Mouse (Mus musculus) liver, embryonic 14.5 days (tissue): ENCODE results near the gene Taar9.

Experiments
- CTCF ChIP-seq: IDR thresholded peaks from 2 replicates; pipeline ENCODE4 v1.5.1; 2016; ENCODE audit warnings: antibody characterized with exemption, low read depth, control low read depth
- EP300 ChIP-seq: IDR thresholded peaks from 2 replicates; pipeline ENCODE4 v1.6.1; 2016; ENCODE audit warnings: antibody characterized with exemption, low read depth

GRCm38 (mm10) chr10:24080166-24080565, 29.2 kb downstream of the Taar9 start:
- TF ChIP-seq CTCF = peak; percentile 51
- no peak for TF ChIP-seq EP300
